Mouse (Mus musculus) spleen, postnatal 10 days (tissue): ENCODE data around the gene Paqr5.

ENCODE experiments used
- DNase-seq, 2 experiments: peaks; one replicate each; pipeline ENCODE4 v3.0.0; 2021 to 2022; ENCODE audit warnings: low spot score in 2 of 2

Gene Paqr5

DNA sequence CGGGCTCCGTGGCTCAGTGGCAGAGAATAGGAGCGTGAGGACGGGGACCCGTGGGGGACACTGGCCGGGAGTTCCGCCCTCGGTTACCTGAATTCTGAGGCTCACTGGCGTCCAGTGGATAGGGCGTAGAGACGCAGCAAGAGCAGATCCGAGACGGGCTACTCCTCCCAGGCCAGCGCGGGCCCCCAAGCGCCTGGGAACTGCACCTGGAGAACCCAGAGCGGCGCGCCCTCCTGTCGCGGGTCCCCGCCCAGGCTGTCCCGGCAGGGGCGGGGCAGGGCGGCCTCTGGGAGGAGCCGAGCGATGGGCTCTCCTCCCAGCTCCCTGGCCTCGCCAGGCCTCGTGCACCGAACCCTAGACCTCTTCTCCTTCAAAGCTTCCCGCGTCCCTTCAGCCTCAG, at the start of gene Paqr5:
Gene Paqr5 (minus strand): TSS at position 257 of the 400 bp plus-strand sequence.
- peak; percentile 10 to 39 for DNase-seq

DNA sequence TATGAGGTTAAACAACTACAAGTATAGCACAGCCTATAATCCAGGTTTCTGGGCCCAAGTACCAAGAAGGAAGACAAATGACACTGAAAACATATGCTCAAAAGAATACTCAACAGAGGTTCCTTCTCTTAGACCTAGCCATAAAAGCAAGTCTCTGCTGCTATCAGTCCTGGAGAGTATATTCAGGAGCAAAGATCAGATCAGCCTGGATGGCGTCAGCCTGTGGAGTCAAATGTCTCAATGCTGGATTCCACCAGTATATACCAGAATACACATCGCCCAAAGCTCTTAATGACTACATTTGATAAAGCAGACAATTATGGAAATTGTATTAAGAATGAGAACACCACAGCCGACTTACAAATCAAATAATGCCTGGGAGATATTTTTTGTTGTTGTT, 35.6 kb upstream of the Paqr5 start:
- DNase-seq, result no peak

DNA sequence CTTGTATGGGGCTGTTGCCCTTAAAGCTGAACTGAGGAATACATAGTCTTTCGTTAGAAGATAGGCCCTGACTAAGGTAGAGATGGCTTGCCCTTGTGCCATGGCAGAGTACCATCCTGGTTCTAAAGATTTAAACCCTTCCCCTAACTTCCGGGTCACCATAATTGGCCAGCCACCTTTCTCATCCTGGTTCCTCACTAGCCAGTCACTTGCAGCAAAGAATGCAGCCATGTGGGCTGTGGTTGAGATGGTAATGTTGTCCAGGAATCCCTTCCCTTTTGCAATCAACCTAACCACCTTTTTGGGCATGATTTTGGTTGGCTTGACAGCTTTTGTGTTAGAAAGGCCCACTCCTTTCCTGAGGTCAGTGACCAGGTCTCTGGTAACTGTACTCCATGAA, 33.8 kb upstream of the Paqr5 start:
- no peak for DNase-seq

DNA sequence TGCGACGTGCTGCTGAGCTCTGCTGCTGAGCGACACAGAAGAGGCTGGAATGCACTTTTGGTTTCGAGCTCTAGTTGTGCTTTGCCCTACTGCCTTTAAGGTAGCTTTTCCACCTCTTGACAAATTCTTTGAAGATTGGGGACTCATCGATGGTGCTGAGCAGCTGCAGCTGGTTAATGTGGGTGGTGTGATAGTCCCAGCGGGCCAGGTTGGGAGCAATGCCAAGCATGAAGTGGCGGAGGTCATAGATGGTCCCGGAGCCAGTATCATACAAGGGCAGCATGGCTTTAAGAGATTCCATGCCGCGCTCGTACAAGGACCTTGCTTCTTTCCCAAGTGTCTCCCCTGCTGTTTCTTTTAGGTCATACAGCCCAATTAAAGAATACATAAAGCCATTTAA, 33.3 kb upstream of the Paqr5 start:
- no peak for DNase-seq

DNA sequence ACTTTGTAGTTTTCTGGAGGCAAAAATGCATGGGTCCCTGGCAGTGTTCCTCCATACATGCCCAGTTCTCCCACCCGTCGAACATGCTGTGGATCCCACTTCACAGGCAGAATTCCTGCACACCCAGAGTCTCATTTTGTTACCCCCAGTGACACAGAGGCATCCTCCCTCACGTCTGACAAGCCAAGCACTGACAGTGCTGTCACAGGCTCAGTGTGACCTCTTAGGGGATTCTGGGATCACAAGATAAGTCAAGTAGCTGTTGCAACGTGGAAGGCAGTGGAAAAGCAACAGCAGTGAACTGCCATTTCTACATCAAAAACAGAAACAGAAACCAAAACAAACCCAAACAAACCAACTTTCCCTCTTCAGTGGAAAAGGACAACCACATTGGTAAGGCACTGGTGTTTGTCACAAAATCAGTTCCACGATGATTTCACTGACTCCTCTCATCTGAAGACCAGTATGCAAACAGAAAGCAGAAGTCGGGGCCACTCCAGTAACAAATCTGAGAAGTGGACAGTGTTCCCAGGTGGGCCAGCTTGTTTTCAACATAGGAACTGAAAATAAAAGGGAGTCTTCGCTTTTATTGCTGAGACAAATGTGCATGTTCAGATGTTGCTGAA, 31.3 kb upstream of the Paqr5 start:
- DNase-seq, result no peak

DNA sequence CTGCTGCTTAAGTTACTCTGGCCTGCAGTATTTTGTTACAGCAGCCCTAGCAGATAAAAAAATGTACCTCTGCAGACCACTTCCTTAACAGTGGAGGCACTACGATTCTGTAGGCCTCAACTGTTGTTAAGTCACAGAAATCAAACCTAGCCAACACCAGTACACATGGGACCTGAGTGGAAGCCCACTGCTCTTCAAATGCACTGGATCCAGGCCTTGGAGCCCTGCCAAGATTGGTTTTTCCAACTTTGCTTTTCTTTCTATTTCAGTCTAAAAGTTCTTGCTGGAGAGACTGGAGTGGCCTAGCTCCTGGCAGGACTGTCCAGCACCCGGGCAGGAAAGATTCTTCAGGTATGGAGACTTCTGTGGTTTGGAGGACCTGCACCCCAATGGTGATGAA, 29.6 kb upstream of the Paqr5 start:
- no peak for DNase-seq

DNA sequence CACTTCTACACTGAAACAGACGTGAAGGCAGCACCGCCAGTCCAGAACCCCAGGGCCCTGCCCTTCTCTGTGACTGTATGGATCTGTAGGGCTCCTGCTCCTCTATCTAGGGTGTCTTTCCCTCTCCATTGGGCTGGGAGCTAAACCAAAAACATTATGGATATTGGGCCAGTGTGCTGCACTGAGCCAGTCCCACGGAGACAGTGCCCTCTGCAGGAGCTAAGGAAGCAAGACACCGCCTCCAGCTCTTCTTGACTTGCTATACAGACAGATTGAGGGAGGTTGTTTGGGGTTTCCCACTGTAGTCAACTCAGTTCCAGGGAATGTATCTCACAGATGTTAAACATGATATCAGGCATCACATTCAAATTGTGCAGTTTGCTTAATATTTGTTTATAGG, 24.1 kb upstream of the Paqr5 start:
- DNase-seq, result no peak

- no peak for DNase-seq
Observed at GRCm38 (mm10) chr9:62049166-62049565, 22.5 kb upstream of the Paqr5 start.

DNA sequence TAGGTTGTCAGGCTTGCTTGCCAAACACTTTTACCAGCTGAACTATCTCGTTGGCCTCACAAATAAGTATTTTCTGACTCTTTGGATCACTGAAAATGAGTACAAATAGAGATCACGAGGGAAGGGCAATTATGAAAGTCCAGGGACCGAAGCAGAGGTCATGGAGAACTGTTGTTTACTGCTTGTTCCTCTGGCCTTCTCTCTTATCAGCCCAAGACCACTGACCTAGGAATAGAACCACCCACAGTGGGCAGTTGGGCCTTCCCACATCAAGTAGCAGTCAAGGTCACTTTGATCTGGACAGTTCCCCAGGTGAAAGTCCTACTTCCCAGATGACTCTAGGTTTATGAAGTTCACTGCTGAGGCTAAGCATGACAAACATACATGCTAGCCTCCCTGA, 15.5 kb upstream of the Paqr5 start:
- DNase-seq, result no peak

DNA sequence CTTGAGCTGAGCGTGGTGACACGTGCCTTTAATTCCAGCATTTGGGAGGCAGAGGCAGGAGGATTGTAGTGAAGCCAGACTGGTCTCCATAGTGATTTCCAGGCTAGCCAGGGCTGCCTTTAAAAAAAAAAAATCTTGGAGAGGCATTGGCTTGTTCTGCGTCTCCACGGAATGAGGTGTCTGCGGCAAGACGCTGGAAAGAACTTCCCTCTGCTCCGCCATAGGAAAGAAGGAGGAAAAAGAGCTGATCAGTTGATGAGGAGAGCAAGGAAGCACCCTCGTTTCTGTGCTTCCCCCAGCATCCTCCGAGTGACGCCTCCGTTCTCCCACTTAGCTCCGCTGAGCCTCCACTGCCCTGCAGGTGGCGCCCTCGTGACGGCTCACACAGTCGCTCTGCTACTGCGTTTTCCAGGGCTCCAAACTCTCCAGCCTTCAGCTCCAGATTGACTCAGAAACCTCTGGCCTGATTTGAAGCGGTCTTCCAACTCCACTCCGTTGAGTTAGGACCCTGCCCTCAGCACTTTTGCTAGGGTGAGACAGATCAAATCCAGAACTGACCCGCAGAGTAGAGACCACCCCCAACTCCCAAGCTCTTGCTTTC, 13.5 kb upstream of the Paqr5 start:
- peak; percentile 53 to 86 for DNase-seq

DNA sequence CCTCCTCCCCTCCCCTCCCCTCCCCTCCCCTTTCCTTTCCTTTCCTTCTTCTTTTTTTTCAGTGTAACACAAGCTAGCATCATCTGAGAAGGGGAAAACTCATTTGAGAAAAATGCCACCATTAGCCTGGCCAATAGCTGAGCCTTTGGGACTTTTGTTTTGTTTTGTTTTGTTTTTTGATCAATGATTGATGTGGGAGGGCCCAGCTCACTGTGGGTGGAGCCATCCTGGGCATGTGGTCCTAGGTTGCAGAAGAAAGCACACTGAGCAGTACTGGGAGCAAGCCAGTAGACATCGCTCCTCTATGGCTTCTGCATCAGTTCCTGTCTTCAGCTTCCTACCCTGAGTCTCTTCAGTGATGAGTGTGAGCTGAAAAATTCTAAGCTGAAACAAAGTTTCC, 9.2 kb upstream of the Paqr5 start:
- DNase-seq, result no peak

GRCm38 (mm10) chr9:62032206-62032605, 5.5 kb upstream of the Paqr5 start:
- DNase-seq, result no peak

DNA sequence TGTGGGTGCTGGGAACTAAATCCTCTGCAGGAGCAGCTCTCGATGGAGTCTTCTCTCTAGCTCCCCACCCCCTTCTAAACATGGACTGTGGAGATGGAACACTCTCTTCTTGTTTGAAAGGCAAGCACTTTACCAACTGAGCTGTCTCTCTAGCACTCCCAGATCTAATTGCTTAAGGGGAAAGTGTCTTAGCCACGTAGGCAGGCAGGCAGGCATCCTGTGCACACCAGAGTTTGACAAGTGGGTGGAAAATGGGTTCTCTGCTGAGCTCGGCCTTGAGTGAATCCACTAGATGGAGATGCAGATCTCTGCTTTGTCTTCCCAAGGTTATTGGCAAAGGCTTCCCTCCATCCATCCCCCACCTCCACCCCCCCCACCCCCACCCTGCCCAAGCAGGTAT, 1.4 kb upstream of the Paqr5 start:
- DNase-seq, result no peak

DNA sequence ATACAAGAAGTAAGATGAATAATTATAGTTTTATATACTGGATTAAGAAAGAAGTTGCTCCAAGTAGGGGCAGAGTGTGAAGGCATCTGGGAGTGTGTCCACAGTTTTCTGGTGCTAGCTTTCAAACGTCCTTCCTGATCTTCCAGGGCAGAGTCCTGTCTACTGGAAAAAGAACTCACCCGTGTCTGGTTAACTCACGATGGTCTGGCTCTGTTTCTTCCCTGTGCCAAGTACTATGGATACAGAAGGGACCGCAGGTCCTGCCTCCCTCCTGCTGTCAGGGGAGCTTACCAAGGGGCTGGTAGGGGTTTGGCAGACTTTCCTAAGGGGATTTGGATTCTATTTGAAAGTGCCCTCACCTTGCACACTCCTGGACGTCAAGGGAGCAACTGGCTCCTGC, 1.6 kb downstream of the Paqr5 start:
- DNase-seq, result no peak

GRCm38 (mm10) chr9:62023879-62024278, 2.8 kb downstream of the Paqr5 start:
- DNase-seq, result no peak

- no peak for DNase-seq
Observed at GRCm38 (mm10) chr9:62022961-62023680, 3.5 kb downstream of the Paqr5 start.

- DNase-seq, result no peak
Observed at GRCm38 (mm10) chr9:62021583-62022120, 5.0 kb downstream of the Paqr5 start.

DNA sequence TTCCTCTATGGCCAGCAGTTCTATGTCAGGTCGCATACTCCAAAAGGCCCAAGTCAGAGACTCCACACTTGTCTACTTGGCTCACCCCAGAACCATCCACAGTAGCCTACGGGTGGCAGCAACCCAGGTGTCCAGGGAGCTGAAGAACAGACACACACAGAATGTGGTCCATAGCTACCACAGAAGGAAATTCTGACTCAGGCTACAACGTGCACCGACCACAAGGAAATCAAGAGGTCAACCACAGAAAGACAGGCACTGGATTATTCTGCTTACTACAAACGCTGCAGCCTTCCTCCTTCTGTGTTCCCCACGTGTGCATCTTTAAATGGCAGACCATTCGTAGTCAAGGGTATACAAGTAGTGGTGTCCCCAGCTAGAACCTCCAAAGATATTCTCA, 6.4 kb downstream of the Paqr5 start:
- no peak for DNase-seq

DNA sequence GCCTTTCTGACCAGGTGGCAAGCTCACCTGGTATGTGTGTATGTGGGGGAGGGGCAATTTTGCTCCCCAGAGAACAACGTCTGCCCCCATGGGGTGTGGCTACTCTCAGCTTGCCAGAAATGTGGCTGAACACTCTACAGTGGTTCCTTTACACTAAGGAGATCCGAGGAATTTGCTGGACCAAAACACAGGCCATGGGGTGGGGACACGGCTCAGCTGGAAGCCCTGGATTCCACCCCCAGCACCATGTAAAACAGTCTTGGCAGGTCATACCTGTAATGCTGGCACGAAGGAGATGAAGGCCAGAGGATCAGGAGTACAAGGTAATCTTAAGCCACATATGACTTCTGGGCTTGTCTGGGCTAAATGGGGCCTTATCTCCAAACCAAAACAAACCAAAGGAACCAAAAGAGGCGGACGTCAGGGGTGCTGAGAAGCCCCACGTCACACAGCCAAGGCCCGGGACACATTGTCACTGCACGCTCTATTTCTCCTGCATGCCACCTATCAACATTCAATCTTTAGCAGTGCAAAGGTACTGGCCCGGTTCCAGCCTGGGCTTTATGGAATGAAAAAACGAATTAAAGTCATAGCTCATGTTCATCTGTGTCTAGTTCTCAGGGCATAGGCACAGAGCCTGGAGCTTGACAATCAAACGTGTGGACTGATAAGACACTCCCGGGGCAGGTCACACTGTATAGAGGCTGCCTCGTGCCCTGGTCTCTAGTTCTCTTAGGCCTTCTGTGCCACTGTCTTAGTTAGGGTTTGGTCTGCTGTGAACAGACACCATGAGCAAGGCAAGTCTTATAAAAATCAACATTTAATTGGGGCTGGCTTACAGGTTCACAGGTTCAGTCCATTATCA, 8.2 kb downstream of the Paqr5 start:
- no peak for DNase-seq

GRCm38 (mm10) chr9:62017329-62017728, 9.3 kb downstream of the Paqr5 start:
- no peak for DNase-seq

- peak in 1 of 2 experiments; percentile 31 for DNase-seq
Observed at GRCm38 (mm10) chr9:62015504-62015903, 11.2 kb downstream of the Paqr5 start.
